Mouse (Mus musculus): ENCODE data around the gene Rexo4. TPM values are rescaled to one million over a fixed set of nuclear protein-coding genes. Genes with fewer than 3 reads are reported as not detected.

The Rexo4 gene
- total and polyA plus RNA-seq, 2 experiments from 2014 or later = 13.3 to 22.9 TPM

DNA sequence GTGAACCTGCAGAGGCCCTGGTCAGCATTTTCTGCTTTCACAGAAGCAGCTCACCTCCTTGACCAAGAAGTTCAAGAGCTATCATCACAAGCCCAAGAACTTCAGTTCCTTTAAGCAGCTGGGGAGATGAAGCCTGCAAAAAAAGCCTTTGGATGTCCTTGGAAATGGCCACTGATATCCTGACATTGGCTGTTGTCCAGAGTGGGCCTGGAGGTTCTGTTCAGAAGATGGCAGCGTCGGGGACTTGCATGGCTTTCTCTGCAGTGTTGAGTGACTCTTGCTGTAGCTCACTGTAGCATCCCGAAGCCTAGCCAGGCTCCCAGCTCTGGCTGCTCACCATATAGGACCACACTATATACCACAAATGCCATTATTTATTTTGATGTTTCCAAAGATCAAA, 44.5 kb downstream of the Rexo4 start:
- H3K27ac ChIP-seq (ENCODE audit: low read depth) = no peak overlapping the region
- H3K4me1 ChIP-seq (ENCODE audit: control insufficient read depth, insufficient read depth) = peaks cover 22% of the 10 kb centered on the region
- TF ChIP-seq CTCF (IDR thresholded peaks at IDR 0.05; ENCODE audit: low read depth) (no peak), EP300 (IDR thresholded peaks at IDR 0.05; ENCODE audit: low read depth) (no peak)
- no peak overlapping the region for H3K4me2 ChIP-seq (ENCODE audit: low read depth, low read length)
- no peak for DNase-seq (ENCODE audit: low spot score)
- 59% methylated on average over 3 of the region's 3 CpGs for WGBS
- ATAC-seq (ENCODE audit: insufficient read depth, low read depth) = no peak
- peaks cover 69% of the 10 kb centered on the region for H3K36me3 ChIP-seq (replicated peaks; ENCODE audit: control insufficient read depth, insufficient read depth, low read length)
- H3K9me3 ChIP-seq (replicated peaks; ENCODE audit: control insufficient read depth, low read length) = no peaks in the 10 kb centered on the region
- no peak overlapping the region for H3K4me3 ChIP-seq (ENCODE audit: low read depth, low read length)
- H3K9ac ChIP-seq (replicated peaks; ENCODE audit: low read depth, low read length) = no peak overlapping the region
- H3K27me3 ChIP-seq (ENCODE audit: control insufficient read depth, insufficient read depth, low read length) = no peaks in the 10 kb centered on the region

DNA sequence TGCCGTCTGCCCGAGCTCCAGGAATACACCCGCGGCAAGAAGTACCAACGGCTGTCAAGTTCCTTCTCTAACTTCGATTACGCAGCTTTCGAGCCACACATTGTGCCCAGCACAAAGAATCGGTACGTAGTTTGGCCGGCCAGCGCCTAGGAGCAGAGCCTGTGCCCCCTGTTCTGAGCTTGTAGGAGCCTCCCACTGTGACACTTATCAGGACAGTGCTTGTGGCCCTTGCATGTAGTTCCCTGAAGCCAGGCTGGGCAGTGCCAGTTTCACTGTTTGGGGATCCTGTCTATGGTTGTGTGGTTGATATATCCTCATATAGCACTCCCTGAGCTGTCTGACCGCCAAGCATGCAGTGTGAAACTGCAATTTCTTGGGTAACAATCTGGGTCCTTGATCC, 47.4 kb downstream of the Rexo4 start:
- peaks cover 69% of the 10 kb centered on the region for H3K36me3 ChIP-seq (replicated peaks; ENCODE audit: control insufficient read depth, insufficient read depth, low read length)

DNA sequence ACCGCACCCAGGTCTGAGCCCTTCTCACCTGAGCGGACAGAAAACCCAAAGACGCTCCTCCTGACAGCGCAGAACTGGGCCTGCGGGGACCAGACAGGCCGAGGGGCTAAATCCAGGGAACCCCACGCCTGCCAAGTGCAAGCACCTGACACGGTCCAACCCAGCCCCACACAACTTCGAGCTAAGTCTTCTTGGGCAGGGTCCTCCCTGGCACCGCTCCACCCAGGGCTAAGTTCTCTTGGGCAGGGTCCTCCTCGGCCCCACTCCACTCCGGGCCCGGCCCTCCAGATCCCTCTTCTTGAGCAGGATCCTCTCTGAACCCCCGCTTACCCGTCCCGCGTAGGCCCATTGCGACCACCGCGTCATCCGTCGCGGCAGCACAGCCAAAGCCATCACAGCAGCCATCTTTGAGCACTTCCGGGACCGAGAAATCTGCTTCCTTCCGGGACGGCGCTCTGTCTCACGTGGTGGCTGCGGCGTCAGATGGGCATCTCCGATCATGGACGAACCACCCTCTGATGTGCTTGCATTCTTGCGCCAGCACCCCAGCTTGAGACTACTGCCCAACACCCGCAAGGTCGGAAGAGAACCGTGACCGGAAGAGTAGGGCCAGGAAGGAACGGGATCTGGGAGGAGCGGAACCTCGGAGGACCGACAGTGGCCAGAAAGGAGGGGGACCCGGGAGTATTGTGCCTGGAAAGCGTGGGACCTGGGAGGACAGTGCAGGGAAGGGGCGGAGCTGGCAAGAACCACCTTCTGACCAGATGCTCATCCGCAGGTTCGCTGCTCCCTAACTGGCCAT, 48.1 kb downstream of the Rexo4 start, which contains the start of the genes Surf2 and Surf1:
TSS of gene Surf2 (plus strand) at position 441 of the 802 bp plus-strand sequence.
TSS of gene Surf1 (minus strand) at position 604 of the 802 bp plus-strand sequence.
- H3K36me3 ChIP-seq (replicated peaks; ENCODE audit: control insufficient read depth, insufficient read depth, low read length) = peaks cover 63% of the 10 kb centered on the region

More for the DNA sequence above, 47.4 kb downstream of the Rexo4 start:
- H3K9me3 ChIP-seq (replicated peaks; ENCODE audit: control insufficient read depth, low read length) = no peaks in the 10 kb centered on the region
- peak overlapping the region; percentile 72 for H3K27ac ChIP-seq (ENCODE audit: low read depth)
- 2% methylated on average over 13 of the region's 13 CpGs for WGBS
- no peaks in the 10 kb centered on the region for H3K27me3 ChIP-seq (ENCODE audit: control insufficient read depth, insufficient read depth, low read length)
- peak; percentile 3; the same call in 1 of the 2 replicates for ATAC-seq (ENCODE audit: insufficient read depth, low read depth)
- peak overlapping the region; percentile 80 for H3K9ac ChIP-seq (replicated peaks; ENCODE audit: low read depth, low read length)
- TF ChIP-seq CTCF (IDR thresholded peaks at IDR 0.05; ENCODE audit: low read depth) (no peak), EP300 (IDR thresholded peaks at IDR 0.05; ENCODE audit: low read depth) (no peak)
- H3K4me2 ChIP-seq (ENCODE audit: low read depth, low read length) = peak overlapping the region; percentile 93
- peaks cover 23% of the 10 kb centered on the region for H3K4me1 ChIP-seq (ENCODE audit: control insufficient read depth, insufficient read depth)
- no peak for DNase-seq (ENCODE audit: low spot score)
- peak overlapping the region; percentile 79 for H3K4me3 ChIP-seq (ENCODE audit: low read depth, low read length)

DNA sequence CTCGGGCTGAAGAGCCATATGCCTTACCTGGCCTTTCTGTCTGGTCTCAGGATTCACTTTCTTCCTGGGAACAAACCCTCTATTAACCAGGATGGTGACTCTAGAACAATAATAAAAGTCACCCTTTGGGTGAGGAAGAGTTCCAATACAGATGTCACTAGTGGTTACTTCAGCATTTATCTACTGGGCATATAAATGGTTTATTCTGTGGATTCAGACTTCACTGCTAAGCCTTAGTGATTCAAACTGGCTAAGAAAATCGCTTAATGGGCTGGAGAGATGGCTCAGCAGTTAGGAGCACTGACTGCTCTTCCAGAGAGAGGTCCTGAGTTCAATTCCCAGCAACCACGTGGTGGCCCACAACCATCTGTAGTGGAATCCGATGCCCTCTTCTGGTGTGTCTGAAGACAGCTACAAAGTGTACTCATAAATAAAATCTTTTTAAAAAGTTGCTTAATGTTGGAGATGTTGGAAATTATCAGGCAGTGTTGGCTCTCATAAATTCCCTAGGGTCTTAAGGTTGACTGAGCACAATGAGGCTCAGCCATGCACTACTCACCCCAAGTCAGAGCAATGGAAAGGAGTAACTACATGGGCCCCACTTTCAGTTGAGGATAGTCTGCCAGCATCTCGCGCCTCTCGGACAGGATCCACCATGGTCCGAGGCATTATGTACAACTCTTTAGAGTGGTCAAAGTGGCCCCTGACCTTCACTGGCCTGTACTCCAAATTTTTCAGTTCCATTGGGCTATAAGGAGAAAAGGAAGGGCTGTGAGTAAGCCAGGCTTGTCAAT, 49.8 kb downstream of the Rexo4 start:
- Histone ChIP-seq H3K9me3 (replicated peaks; ENCODE audit: control insufficient read depth, low read length) (no peaks in the 10 kb centered on the region), H3K4me3 (ENCODE audit: low read depth, low read length) (no peak overlapping the region), H3K27ac (ENCODE audit: low read depth) (no peak overlapping the region), H3K27me3 (ENCODE audit: control insufficient read depth, insufficient read depth, low read length) (no peaks in the 10 kb centered on the region), H3K9ac (replicated peaks; ENCODE audit: low read depth, low read length) (no peak overlapping the region), H3K4me1 (ENCODE audit: control insufficient read depth, insufficient read depth) (peaks cover 30% of the 10 kb centered on the region), H3K36me3 (replicated peaks; ENCODE audit: control insufficient read depth, insufficient read depth, low read length) (peaks cover 45% of the 10 kb centered on the region), H3K4me2 (ENCODE audit: low read depth, low read length) (no peak overlapping the region)
- no peak for DNase-seq (ENCODE audit: low spot score)
- no peak for ATAC-seq (ENCODE audit: insufficient read depth, low read depth)
- WGBS = 63% methylated on average over 8 of the region's 8 CpGs
- TF ChIP-seq CTCF (IDR thresholded peaks at IDR 0.05; ENCODE audit: low read depth) = no peak
- no peak for TF ChIP-seq EP300 (IDR thresholded peaks at IDR 0.05; ENCODE audit: low read depth)

More for the DNA sequence above, 48.1 kb downstream of the Rexo4 start, which contains the start of the genes Surf2 and Surf1:
- peak within 1 kb of the TSS; percentile 80 for H3K9ac ChIP-seq (replicated peaks; ENCODE audit: low read depth, low read length)
- H3K27me3 ChIP-seq (ENCODE audit: control insufficient read depth, insufficient read depth, low read length) = no peaks in the 10 kb centered on the region
- ATAC-seq (ENCODE audit: insufficient read depth, low read depth) (peak; percentile 73), DNase-seq (ENCODE audit: low spot score) (peak; percentile 70)
- H3K27ac ChIP-seq (ENCODE audit: low read depth) = peak within 1 kb of the TSS; percentile 72
- H3K4me1 ChIP-seq (ENCODE audit: control insufficient read depth, insufficient read depth) = peaks cover 25% of the 10 kb centered on the region
- WGBS = 2% methylated on average over 45 of the region's 47 CpGs
- H3K4me2 ChIP-seq (ENCODE audit: low read depth, low read length) = peak within 1 kb of the TSS; percentile 93
- H3K9me3 ChIP-seq (replicated peaks; ENCODE audit: control insufficient read depth, low read length) = no peaks in the 10 kb centered on the region
- no peak for TF ChIP-seq EP300 (IDR thresholded peaks at IDR 0.05; ENCODE audit: low read depth)
- peak; percentile 1; the same call in 1 of the 2 replicates for TF ChIP-seq CTCF (IDR thresholded peaks at IDR 0.05; ENCODE audit: low read depth)
- peak within 1 kb of the TSS; percentile 79 for H3K4me3 ChIP-seq (ENCODE audit: low read depth, low read length)

DNA sequence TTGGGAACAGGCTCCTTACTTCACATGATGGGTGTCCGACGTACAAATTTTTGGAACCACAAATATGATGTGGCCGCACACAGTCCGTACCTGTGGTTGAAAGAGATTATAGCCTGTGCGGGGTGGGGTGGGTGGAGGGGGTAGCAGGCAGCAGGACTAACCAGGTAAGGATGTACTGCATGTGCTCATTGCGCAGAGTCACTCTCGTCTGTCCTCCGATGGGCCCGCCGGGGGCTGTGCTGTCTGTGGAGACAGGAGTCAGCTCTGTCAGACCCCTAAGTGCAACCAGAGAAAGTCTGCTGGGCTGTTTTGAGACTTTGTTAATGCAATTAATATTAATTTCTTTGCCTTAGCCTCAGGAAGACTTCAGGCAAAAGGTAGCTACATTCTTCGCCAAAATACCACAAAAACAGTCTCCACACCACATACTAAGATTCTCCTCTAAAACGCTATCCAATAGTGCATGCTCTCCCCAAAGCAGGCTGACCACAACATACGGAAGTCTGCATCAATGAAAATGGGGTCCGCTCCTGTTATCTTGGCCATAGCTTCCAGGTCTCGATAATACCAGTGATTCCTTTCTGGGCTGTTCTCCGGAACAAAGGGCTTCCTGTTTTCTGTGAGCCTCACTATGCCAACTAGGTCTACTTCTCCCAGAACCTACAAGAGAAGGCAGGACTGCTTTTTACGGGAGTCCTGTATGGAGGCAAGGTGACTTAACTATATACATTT, 50.6 kb downstream of the Rexo4 start:
- ATAC-seq (ENCODE audit: insufficient read depth, low read depth) = no peak
- 75% methylated on average over 17 of the region's 17 CpGs for WGBS

More for the DNA sequence above, 50.6 kb downstream of the Rexo4 start:
- H3K4me3 ChIP-seq (ENCODE audit: low read depth, low read length) = no peak overlapping the region
- H3K4me1 ChIP-seq (ENCODE audit: control insufficient read depth, insufficient read depth) = peaks cover 37% of the 10 kb centered on the region
- no peak for TF ChIP-seq CTCF (IDR thresholded peaks at IDR 0.05; ENCODE audit: low read depth)
- H3K27ac ChIP-seq (ENCODE audit: low read depth) = no peak overlapping the region
- DNase-seq (ENCODE audit: low spot score) = no peak
- H3K9ac ChIP-seq (replicated peaks; ENCODE audit: low read depth, low read length) = no peak overlapping the region
- no peaks in the 10 kb centered on the region for H3K9me3 ChIP-seq (replicated peaks; ENCODE audit: control insufficient read depth, low read length)
- no peaks in the 10 kb centered on the region for H3K27me3 ChIP-seq (ENCODE audit: control insufficient read depth, insufficient read depth, low read length)
- peaks cover 37% of the 10 kb centered on the region for H3K36me3 ChIP-seq (replicated peaks; ENCODE audit: control insufficient read depth, insufficient read depth, low read length)
- H3K4me2 ChIP-seq (ENCODE audit: low read depth, low read length) = no peak overlapping the region
